Mouse (Mus musculus): Measurements from ENCODE around the gene Lrrc8d. TPM values are rescaled to one million over a fixed set of nuclear protein-coding genes. Genes with fewer than 3 reads are reported as not detected.

The Lrrc8d gene
- polyA plus RNA-seq, 1 experiment = 34.4 TPM

GRCm38 (mm10) chr5:105867841-105868447 is 168.2 kb downstream of the Lrrc8d start:
- H3K27me3 ChIP-seq (replicated peaks; ENCODE audit: control insufficient read depth, insufficient read depth, low read length) = no peaks in the 10 kb centered on the region
- peaks cover 6% of the 10 kb centered on the region; the same call in 1 of the 2 replicates for H3K4me1 ChIP-seq (ENCODE audit: control insufficient read depth, insufficient read depth, low read length)
- no peak overlapping the region for H3K4me3 ChIP-seq (ENCODE audit: insufficient read depth, low read depth, low read length)
- H3K27ac ChIP-seq (ENCODE audit: insufficient read depth, low read depth, low read length) = peak overlapping the region; percentile 26; the same call in 1 of the 2 replicates
- WGBS = 41% methylated on average over 16 of the region's 16 CpGs
- DNase-seq = peak; percentile 84
- H3K36me3 ChIP-seq (ENCODE audit: control insufficient read depth, insufficient read depth, low read length) = no peaks in the 10 kb centered on the region
- no peak for TF ChIP-seq CTCF (conservative IDR thresholded peaks at IDR 0.05; ENCODE audit: insufficient read depth, insufficient read length, low read depth, low read length)
- TF ChIP-seq POLR2A (IDR thresholded peaks at IDR 0.05; ENCODE audit: low read depth, low read length) = no peak

- no peak for TF ChIP-seq POLR2A (IDR thresholded peaks at IDR 0.05; ENCODE audit: low read depth, low read length)
- TF ChIP-seq CTCF (conservative IDR thresholded peaks at IDR 0.05; ENCODE audit: insufficient read depth, insufficient read length, low read depth, low read length) = peak; percentile 98
- Histone ChIP-seq H3K27ac (ENCODE audit: insufficient read depth, low read depth, low read length) (no peak overlapping the region), H3K4me1 (ENCODE audit: control insufficient read depth, insufficient read depth, low read length) (peaks cover 6% of the 10 kb centered on the region; the same call in 1 of the 2 replicates), H3K4me3 (ENCODE audit: insufficient read depth, low read depth, low read length) (no peak overlapping the region), H3K36me3 (ENCODE audit: control insufficient read depth, insufficient read depth, low read length) (no peaks in the 10 kb centered on the region), H3K27me3 (replicated peaks; ENCODE audit: control insufficient read depth, insufficient read depth, low read length) (no peaks in the 10 kb centered on the region)
- peak; percentile 88 for DNase-seq
- WGBS = 23% methylated on average over 3 of the region's 3 CpGs
Observed at GRCm38 (mm10) chr5:105868593-105868992, 168.8 kb downstream of the Lrrc8d start.

- H3K27ac ChIP-seq (ENCODE audit: insufficient read depth, low read depth, low read length) = no peak overlapping the region
- no peak overlapping the region for H3K4me3 ChIP-seq (ENCODE audit: insufficient read depth, low read depth, low read length)
- H3K27me3 ChIP-seq (replicated peaks; ENCODE audit: control insufficient read depth, insufficient read depth, low read length) = no peaks in the 10 kb centered on the region
- DNase-seq = no peak
- no peaks in the 10 kb centered on the region for H3K36me3 ChIP-seq (ENCODE audit: control insufficient read depth, insufficient read depth, low read length)
- peaks cover 6% of the 10 kb centered on the region; the same call in 1 of the 2 replicates for H3K4me1 ChIP-seq (ENCODE audit: control insufficient read depth, insufficient read depth, low read length)
- 92% methylated on average over 7 of the region's 7 CpGs for WGBS
- TF ChIP-seq CTCF (conservative IDR thresholded peaks at IDR 0.05; ENCODE audit: insufficient read depth, insufficient read length, low read depth, low read length) (no peak), POLR2A (IDR thresholded peaks at IDR 0.05; ENCODE audit: low read depth, low read length) (no peak)
Observed at GRCm38 (mm10) chr5:105869739-105870138, 170.0 kb downstream of the Lrrc8d start.

- 78% methylated on average over 3 of the region's 3 CpGs for WGBS
- Histone ChIP-seq H3K27me3 (replicated peaks; ENCODE audit: control insufficient read depth, insufficient read depth, low read length) (no peaks in the 10 kb centered on the region), H3K4me3 (ENCODE audit: insufficient read depth, low read depth, low read length) (no peak overlapping the region), H3K36me3 (ENCODE audit: control insufficient read depth, insufficient read depth, low read length) (no peaks in the 10 kb centered on the region), H3K27ac (ENCODE audit: insufficient read depth, low read depth, low read length) (no peak overlapping the region), H3K4me1 (ENCODE audit: control insufficient read depth, insufficient read depth, low read length) (peaks cover 6% of the 10 kb centered on the region; the same call in 1 of the 2 replicates)
- DNase-seq = no peak
- TF ChIP-seq POLR2A (IDR thresholded peaks at IDR 0.05; ENCODE audit: low read depth, low read length) (no peak), CTCF (conservative IDR thresholded peaks at IDR 0.05; ENCODE audit: insufficient read depth, insufficient read length, low read depth, low read length) (no peak)
Observed at GRCm38 (mm10) chr5:105871140-105871539, 171.4 kb downstream of the Lrrc8d start.

- H3K36me3 ChIP-seq (ENCODE audit: control insufficient read depth, insufficient read depth, low read length) = no peaks in the 10 kb centered on the region
- no peak overlapping the region for H3K4me3 ChIP-seq (ENCODE audit: insufficient read depth, low read depth, low read length)
- no peak for DNase-seq
- no peaks in the 10 kb centered on the region for H3K27me3 ChIP-seq (replicated peaks; ENCODE audit: control insufficient read depth, insufficient read depth, low read length)
- WGBS = 85% methylated on average over 8 of the region's 8 CpGs
- TF ChIP-seq POLR2A (IDR thresholded peaks at IDR 0.05; ENCODE audit: low read depth, low read length) = no peak
- no peak for TF ChIP-seq CTCF (conservative IDR thresholded peaks at IDR 0.05; ENCODE audit: insufficient read depth, insufficient read length, low read depth, low read length)
- H3K4me1 ChIP-seq (ENCODE audit: control insufficient read depth, insufficient read depth, low read length) = peaks cover 6% of the 10 kb centered on the region; the same call in 1 of the 2 replicates
- H3K27ac ChIP-seq (ENCODE audit: insufficient read depth, low read depth, low read length) = no peak overlapping the region
Observed at GRCm38 (mm10) chr5:105872176-105872575, 172.4 kb downstream of the Lrrc8d start.

GRCm38 (mm10) chr5:105872916-105873315 is 173.1 kb downstream of the Lrrc8d start:
- 68% methylated on average over 7 of the region's 7 CpGs for WGBS
- no peaks in the 10 kb centered on the region for H3K27me3 ChIP-seq (replicated peaks; ENCODE audit: control insufficient read depth, insufficient read depth, low read length)
- TF ChIP-seq CTCF (conservative IDR thresholded peaks at IDR 0.05; ENCODE audit: insufficient read depth, insufficient read length, low read depth, low read length) = no peak
- TF ChIP-seq POLR2A (IDR thresholded peaks at IDR 0.05; ENCODE audit: low read depth, low read length) = no peak
- peaks cover 6% of the 10 kb centered on the region; the same call in 1 of the 2 replicates for H3K4me1 ChIP-seq (ENCODE audit: control insufficient read depth, insufficient read depth, low read length)
- H3K27ac ChIP-seq (ENCODE audit: insufficient read depth, low read depth, low read length) = no peak overlapping the region
- H3K4me3 ChIP-seq (ENCODE audit: insufficient read depth, low read depth, low read length) = no peak overlapping the region
- no peak for DNase-seq
- H3K36me3 ChIP-seq (ENCODE audit: control insufficient read depth, insufficient read depth, low read length) = no peaks in the 10 kb centered on the region

GRCm38 (mm10) chr5:105873774-105874173 is 174.0 kb downstream of the Lrrc8d start:
- no peak for DNase-seq
- no peak overlapping the region for H3K27ac ChIP-seq (ENCODE audit: insufficient read depth, low read depth, low read length)
- no peak overlapping the region for H3K4me3 ChIP-seq (ENCODE audit: insufficient read depth, low read depth, low read length)
- peaks cover 4% of the 10 kb centered on the region; the same call in 1 of the 2 replicates for H3K4me1 ChIP-seq (ENCODE audit: control insufficient read depth, insufficient read depth, low read length)
- WGBS = 85% methylated on average over 3 of the region's 3 CpGs
- no peaks in the 10 kb centered on the region for H3K36me3 ChIP-seq (ENCODE audit: control insufficient read depth, insufficient read depth, low read length)
- no peaks in the 10 kb centered on the region for H3K27me3 ChIP-seq (replicated peaks; ENCODE audit: control insufficient read depth, insufficient read depth, low read length)
- TF ChIP-seq CTCF (conservative IDR thresholded peaks at IDR 0.05; ENCODE audit: insufficient read depth, insufficient read length, low read depth, low read length) (no peak), POLR2A (IDR thresholded peaks at IDR 0.05; ENCODE audit: low read depth, low read length) (no peak)
